Mouse (Mus musculus) testis, adult 2 months (tissue): ENCODE data around the gene Wdr82.

ENCODE experiments used
- CTCF ChIP-seq: fragments of 200-500 bp; IDR thresholded peaks from 2 replicates; pipeline ENCODE4 v1.5.1; 2012; ENCODE audit warnings: low read depth, mild to moderate bottlenecking, inconsistent platforms, low read length, moderate library complexity; ENCODE audit not compliant: control insufficient read depth, insufficient read depth, insufficient replicate concordance
- POLR2A ChIP-seq: fragments of 200-500 bp; IDR thresholded peaks from 2 replicates; pipeline ENCODE4 v1.6.1; 2012; ENCODE audit warnings: low read depth, mild to moderate bottlenecking, inconsistent platforms, low read length, moderate library complexity; ENCODE audit not compliant: control insufficient read depth

DNA sequence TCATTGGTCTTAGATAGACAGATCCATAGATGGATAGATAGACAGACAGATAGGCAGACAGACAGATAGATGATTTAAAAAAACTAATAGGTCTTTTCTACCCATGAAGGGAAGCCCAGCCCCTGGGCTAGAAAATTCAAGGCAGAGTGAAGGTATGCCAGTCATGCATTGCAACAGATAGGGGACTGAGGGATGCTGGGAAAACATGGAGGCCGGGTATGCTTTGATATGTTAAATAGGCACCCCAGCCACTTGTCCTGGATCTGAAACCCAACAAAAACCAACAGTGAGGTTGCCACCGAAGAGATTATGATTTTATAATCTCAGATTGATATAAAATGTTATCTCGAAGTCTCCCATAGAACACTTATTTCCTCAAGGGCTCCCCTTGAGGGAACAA, 3.5 kb upstream of the Wdr82 start:
- TF ChIP-seq CTCF (no peak), POLR2A (no peak)
